Mouse (Mus musculus) layer of hippocampus, postnatal 25 days (tissue): Measurements from ENCODE around the gene Bglap. TPM values are rescaled to one million over a fixed set of nuclear protein-coding genes. Genes with fewer than 3 reads are reported as not detected.

Source experiments
- DNase-seq, 2 experiments: peaks; one replicate each; pipeline ENCODE4 v3.0.0; 2022; ENCODE audit warnings: mixed read lengths in 2 of 2, low spot score in 1 of 2; ENCODE audit errors: extremely low spot score in 1 of 2
- total RNA-seq, 2 experiments: library from RNA; stranded (reverse); gene quantifications; 2 replicates each; pipeline ENCODE4 v1.2.3; 2021

Bglap gene
- total RNA-seq, 2 experiments from 2014 or later, result 1.3 TPM; not detected in 1

GRCm38 (mm10) chr3:88354396-88355165 is 29.7 kb downstream of the Bglap start:
- DNase-seq, result no peak

- no peak for DNase-seq
Observed at GRCm38 (mm10) chr3:88352907-88353306, 31.4 kb downstream of the Bglap start.

- DNase-seq, result no peak
Observed at GRCm38 (mm10) chr3:88350732-88351131, 33.5 kb downstream of the Bglap start.

GRCm38 (mm10) chr3:88339006-88339405 is 45.3 kb downstream of the Bglap start:
- DNase-seq, result no peak

GRCm38 (mm10) chr3:88338316-88338715 is 45.9 kb downstream of the Bglap start:
- DNase-seq, result no peak

- DNase-seq, result no peak
Observed at GRCm38 (mm10) chr3:88337367-88338020, 46.8 kb downstream of the Bglap start.

GRCm38 (mm10) chr3:88336058-88337013 is 47.9 kb downstream of the Bglap start, which contains the start of the genes Tmem79 and Smg5:
Tmem79 (minus strand) TSS chr3:88336148.
Smg5 (plus strand) TSS chr3:88336260.
- peak; percentile 91 to 95 for DNase-seq

GRCm38 (mm10) chr3:88335436-88336053 is 48.7 kb downstream of the Bglap start:
- DNase-seq, result no peak

GRCm38 (mm10) chr3:88334902-88335435 is 49.3 kb downstream of the Bglap start:
- no peak for DNase-seq

- DNase-seq, result no peak
Observed at GRCm38 (mm10) chr3:88334029-88334658, 50.1 kb downstream of the Bglap start.

Other genes with a start within 250 kb of the Bglap start
- 100 to 1,000 TPM; 179 to 212 TPM for gene Mef2d, start 242.1 kb downstream of the Bglap start, total RNA-seq
- gene Rhbg, start 129.8 kb downstream of the Bglap start, total RNA-seq, result not detected
- not detected for gene Gm38392, start 97.3 kb downstream of the Bglap start, total RNA-seq
- 10 to 100 TPM in 1 of 2 experiments, 1 to 10 TPM in 1; 3.2 to 10.5 TPM for gene Tsacc, start 87.5 kb downstream of the Bglap start, total RNA-seq
- gene Cct3, start 87.3 kb downstream of the Bglap start, total RNA-seq, result 100 to 1,000 TPM; 165 to 199 TPM
- 10 to 100 TPM; 77.5 to 97.5 TPM for gene Glmp, start 59.4 kb downstream of the Bglap start, total RNA-seq
- gene Tmem79, start 48.3 kb downstream of the Bglap start, total RNA-seq, result 1 to 10 TPM; 1.3 to 1.4 TPM
- 10 to 100 TPM; 63.7 to 71.6 TPM for gene Smg5, start 48.2 kb downstream of the Bglap start, total RNA-seq
- 10 to 100 TPM; 10.9 to 12.7 TPM for gene Paqr6, start 19.9 kb downstream of the Bglap start, total RNA-seq
- under 1 TPM; 0.30 to 0.40 TPM for gene Bglap3, start 11.7 kb downstream of the Bglap start, total RNA-seq
- not detected for gene Bglap2, start 5.8 kb downstream of the Bglap start, total RNA-seq
- 1 to 10 TPM; 4.5 to 5.6 TPM for gene Pmf1, start 25.9 kb upstream of the Bglap start, total RNA-seq
- gene Slc25a44, start 40.7 kb upstream of the Bglap start, total RNA-seq, result 10 to 100 TPM; 74.3 to 75.8 TPM
- 10 to 100 TPM; 33.3 to 42.8 TPM for gene Sema4a, start 76.7 kb upstream of the Bglap start, total RNA-seq
- 10 to 100 TPM; 35.6 to 38.8 TPM for gene Lmna, start 125.5 kb upstream of the Bglap start, total RNA-seq
- 1 to 10 TPM; 4.3 to 4.6 TPM for gene Mex3a, start 147.9 kb upstream of the Bglap start, total RNA-seq
- gene Rab25, start 163.8 kb upstream of the Bglap start, total RNA-seq, result not detected
- 100 to 1,000 TPM in 1 of 2 experiments, 10 to 100 TPM in 1; 99.5 to 115 TPM for gene Lamtor2, start 168.6 kb upstream of the Bglap start, total RNA-seq
- 100 to 1,000 TPM; 113 to 114 TPM for gene Ubqln4, start 169.3 kb upstream of the Bglap start, total RNA-seq
- gene Ssr2, start 191.4 kb upstream of the Bglap start, total RNA-seq, result 100 to 1,000 TPM in 1 of 2 experiments, 10 to 100 TPM in 1; 93.9 to 108 TPM
- 100 to 1,000 TPM; 232 to 289 TPM for gene Arhgef2, start 221.5 kb upstream of the Bglap start, total RNA-seq